Mouse (Mus musculus) ES-Bruce4 (cell line): ENCODE results near the gene Rasa2.

Experiments used
- CTCF ChIP-seq: IDR thresholded peaks from one replicate; pipeline ENCODE4 v1.8.1; 2011; ENCODE audit warnings: low read depth, low read length
- EP300 ChIP-seq: IDR thresholded peaks from 2 replicates; pipeline ENCODE4 v1.6.1; 2011; ENCODE audit warnings: low read depth, low read length; ENCODE audit not compliant: insufficient read depth
- POLR2A ChIP-seq: IDR thresholded peaks from one replicate; pipeline ENCODE4 v1.8.1; 2011; ENCODE audit warnings: low read length; ENCODE audit not compliant: insufficient read depth

- no peak for TF ChIP-seq CTCF
- TF ChIP-seq POLR2A: no peak
- TF ChIP-seq EP300: no peak
Measured at GRCm38 (mm10) chr9:96532531-96532930, 98.9 kb downstream of the Rasa2 start.
